Mouse (Mus musculus) ES-Bruce4 (cell line): ENCODE results near the gene Prlr. TPM values are rescaled to one million over a fixed set of nuclear protein-coding genes. Genes with fewer than 3 reads are reported as not detected.

Experiments used
- H3K27ac ChIP-seq: 2 replicates; pipeline ENCODE4 v1.5.1; 2012; ENCODE audit warnings: low read length, inconsistent platforms; ENCODE audit not compliant: insufficient read depth
- H3K27me3 ChIP-seq: 2 replicates; pipeline ENCODE4 v1.6.1; 2012; ENCODE audit warnings: mild to moderate bottlenecking, low read length, inconsistent platforms; ENCODE audit not compliant: control insufficient read depth, poor library complexity, insufficient read depth, severe bottlenecking
- H3K36me3 ChIP-seq: 2 replicates; pipeline ENCODE4 v1.6.1; 2012; ENCODE audit warnings: inconsistent platforms, mild to moderate bottlenecking, low read length, moderate library complexity; ENCODE audit not compliant: control insufficient read depth, poor library complexity, insufficient read depth, severe bottlenecking
- H3K4me1 ChIP-seq: one replicate; pipeline ENCODE4 v1.8.1; 2011; ENCODE audit warnings: low read length; ENCODE audit not compliant: control insufficient read depth, insufficient read depth
- H3K4me3 ChIP-seq: 2 replicates; pipeline ENCODE4 v1.5.1; 2011; ENCODE audit warnings: low read depth, mild to moderate bottlenecking, low read length
- H3K9ac ChIP-seq: 2 replicates; pipeline ENCODE4 v1.6.1; 2012; ENCODE audit warnings: low read depth, mild to moderate bottlenecking, inconsistent platforms; ENCODE audit not compliant: poor library complexity, severe bottlenecking
- H3K9me3 ChIP-seq: replicated peaks from 2 replicates; pipeline ENCODE4 v1.6.1; 2012; ENCODE audit warnings: mild to moderate bottlenecking, low read length, inconsistent platforms; ENCODE audit not compliant: control insufficient read depth, poor library complexity, insufficient read depth, severe bottlenecking
- CTCF ChIP-seq: IDR thresholded peaks from one replicate; pipeline ENCODE4 v1.8.1; 2011; ENCODE audit warnings: low read depth, low read length
- EP300 ChIP-seq: IDR thresholded peaks from 2 replicates; pipeline ENCODE4 v1.6.1; 2011; ENCODE audit warnings: low read depth, low read length; ENCODE audit not compliant: insufficient read depth
- POLR2A ChIP-seq: IDR thresholded peaks from one replicate; pipeline ENCODE4 v1.8.1; 2011; ENCODE audit warnings: low read length; ENCODE audit not compliant: insufficient read depth
- polyA plus RNA-seq: library from polyadenylated mRNA; stranded (reverse); fragments of >200 nt; gene quantifications from 2 replicates; pipeline ENCODE4 v1.2.4, GENCODE M21; 2011; ENCODE audit warnings: low read depth; ENCODE audit not compliant: missing spikeins, insufficient read depth, insufficient read length

Prlr gene
- polyA plus RNA-seq, 1 experiment, result 2.6 TPM

- Histone ChIP-seq H3K9ac (no peak overlapping the region), H3K9me3 (0 out of 2 replicates have a peak, but pooled peaks cover 4% of the 10 kb centered on the region), H3K27ac (no peak overlapping the region), H3K4me3 (no peak overlapping the region), H3K36me3 (no peaks in the 10 kb centered on the region), H3K27me3 (no peaks in the 10 kb centered on the region), H3K4me1 (no peaks in the 10 kb centered on the region)
- no peak for TF ChIP-seq EP300
- no peak for TF ChIP-seq POLR2A
- no peak for TF ChIP-seq CTCF
Measured at GRCm38 (mm10) chr15:10347044-10347443, 170.0 kb downstream of the Prlr start.

- Histone ChIP-seq H3K9me3 (no peaks in the 10 kb centered on the region), H3K9ac (no peak within 1 kb of the TSS), H3K27me3 (no peaks in the 10 kb centered on the region), H3K4me3 (no peak within 1 kb of the TSS), H3K4me1 (no peaks in the 10 kb centered on the region), H3K27ac (no peak within 1 kb of the TSS), H3K36me3 (no peaks in the 10 kb centered on the region)
- TF ChIP-seq EP300 (no peak), CTCF (no peak), POLR2A (no peak)
Measured at GRCm38 (mm10) chr15:10358039-10358948, 181.3 kb downstream of the Prlr start, which contains the start of gene Agxt2. Gene Agxt2, plus strand, starts transcription at chr15:10358532.

GRCm38 (mm10) chr15:10366331-10366730, 189.3 kb downstream of the Prlr start:
- Histone ChIP-seq H3K27me3 (no peaks in the 10 kb centered on the region), H3K4me1 (no peaks in the 10 kb centered on the region), H3K27ac (no peak overlapping the region), H3K9me3 (no peaks in the 10 kb centered on the region), H3K36me3 (no peaks in the 10 kb centered on the region), H3K4me3 (no peak overlapping the region), H3K9ac (no peak overlapping the region)
- TF ChIP-seq CTCF, result no peak
- TF ChIP-seq EP300, result no peak
- no peak for TF ChIP-seq POLR2A

- H3K27me3 ChIP-seq, result no peaks in the 10 kb centered on the region
- no peaks in the 10 kb centered on the region for H3K4me1 ChIP-seq
- H3K9me3 ChIP-seq, result no peaks in the 10 kb centered on the region
- H3K9ac ChIP-seq, result no peak overlapping the region
- no peaks in the 10 kb centered on the region for H3K36me3 ChIP-seq
- no peak overlapping the region for H3K27ac ChIP-seq
- TF ChIP-seq POLR2A (no peak), EP300 (no peak), CTCF (no peak)
- no peak overlapping the region for H3K4me3 ChIP-seq
Measured at GRCm38 (mm10) chr15:10375404-10375803, 198.4 kb downstream of the Prlr start.

DNA sequence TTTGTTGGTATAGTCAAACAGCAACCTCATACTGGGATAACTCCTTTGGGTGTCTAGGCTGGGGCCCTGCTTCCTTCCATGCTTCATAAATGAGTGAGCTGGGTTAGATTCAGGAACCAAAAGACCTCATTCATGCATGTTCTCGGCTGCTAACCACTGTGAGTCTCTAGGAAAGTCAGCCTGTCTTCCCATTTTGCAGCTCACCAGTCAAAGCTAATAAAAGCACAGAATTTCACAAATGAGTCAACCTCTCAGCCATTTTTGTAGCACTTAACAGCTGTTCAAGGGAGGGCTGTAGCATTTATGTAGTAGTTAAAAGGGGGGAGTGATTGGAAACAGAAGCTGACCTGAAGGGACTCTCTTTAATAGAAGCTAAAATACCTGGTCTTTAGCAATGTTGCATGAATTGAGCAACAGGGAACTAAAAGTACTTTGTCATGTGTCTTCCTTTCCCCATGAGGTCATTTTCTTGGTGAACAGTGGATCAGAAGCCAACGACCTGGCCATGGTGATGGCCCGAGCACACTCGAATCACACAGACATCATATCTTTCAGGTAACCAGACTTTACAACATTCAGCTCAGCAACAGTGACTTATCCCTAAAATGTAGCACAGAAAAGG, 201.4 kb downstream of the Prlr start:
- Histone ChIP-seq H3K4me1 (no peaks in the 10 kb centered on the region), H3K27ac (no peak overlapping the region), H3K9me3 (no peaks in the 10 kb centered on the region), H3K36me3 (no peaks in the 10 kb centered on the region), H3K4me3 (no peak overlapping the region), H3K9ac (no peak overlapping the region), H3K27me3 (no peaks in the 10 kb centered on the region)
- no peak for TF ChIP-seq EP300
- no peak for TF ChIP-seq CTCF
- TF ChIP-seq POLR2A, result no peak
